Mouse (Mus musculus): Measurements from ENCODE around the gene Proca1.
A peak's percentile ranks its signal among the peaks of the same experiment; 100 is the strongest.

Gene Proca1

GRCm38 (mm10) chr11:78223586-78223985 lies 30.4 kb downstream of the Proca1 start:
- DNase-seq (ENCODE audit: low read depth): no peak

GRCm38 (mm10) chr11:78231518-78231917 lies 38.3 kb downstream of the Proca1 start:
- DNase-seq (ENCODE audit: low read depth): no peak

- no peak for DNase-seq (ENCODE audit: low read depth)
Measured at GRCm38 (mm10) chr11:78240193-78240857, 47.1 kb downstream of the Proca1 start.

GRCm38 (mm10) chr11:78245261-78245626 lies 52.1 kb downstream of the Proca1 start:
- no peak for DNase-seq (ENCODE audit: low read depth)

GRCm38 (mm10) chr11:78245627-78246317 lies 52.6 kb downstream of the Proca1 start, which contains the start of the genes Sdf2 and Supt6:
TSS of gene Sdf2 (plus strand) at chr11:78245746.
TSS of gene Supt6 (minus strand) at chr11:78245987.
- peak; percentile 95 for DNase-seq (ENCODE audit: low read depth)

GRCm38 (mm10) chr11:78246318-78247011 lies 53.3 kb downstream of the Proca1 start:
- DNase-seq (ENCODE audit: low read depth): no peak

GRCm38 (mm10) chr11:78247012-78247348 lies 53.8 kb downstream of the Proca1 start:
- DNase-seq (ENCODE audit: low read depth): no peak

GRCm38 (mm10) chr11:78247727-78248140 lies 54.5 kb downstream of the Proca1 start:
- peak; percentile 58 for DNase-seq (ENCODE audit: low read depth)
